Mouse (Mus musculus): ENCODE measurements around the gene Sdk1.
"Not testable (repeated sequence)": the region's sequence is repeated elsewhere in the genome, so short reads cannot be mapped to it uniquely, and the experiment has no call there.

The Sdk1 gene

GRCm38 (mm10) chr5:141631641-141632040, 390.4 kb downstream of the Sdk1 start:
- in situ Hi-C loops (cut with MboI, MseI), result no loop called here

- in situ Hi-C loops (cut with MboI, MseI), result no loop called here
Measured at GRCm38 (mm10) chr5:141633271-141633670, 392.0 kb downstream of the Sdk1 start.

DNA sequence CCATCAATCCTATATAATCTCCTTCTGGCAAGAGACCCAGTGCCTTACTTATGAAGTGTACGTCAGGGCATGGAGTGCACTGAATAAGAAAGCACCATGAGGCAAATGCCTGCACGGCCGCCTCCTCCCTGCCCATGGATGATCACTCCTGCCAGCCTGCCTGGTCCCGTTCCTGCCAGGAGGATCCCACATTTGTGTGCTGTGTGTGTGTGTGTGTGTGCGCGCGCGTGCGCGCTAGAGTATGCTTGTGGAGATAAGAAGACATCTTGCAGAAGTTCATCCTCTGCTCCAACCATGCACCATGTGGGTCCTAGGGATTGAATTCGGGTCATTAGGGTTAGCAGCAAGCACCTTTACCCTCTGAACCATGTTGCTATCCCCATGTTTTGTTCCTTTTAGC, 395.1 kb downstream of the Sdk1 start:
- in situ Hi-C loops (cut with MboI, MseI), result no loop called here

GRCm38 (mm10) chr5:141637054-141637453, 395.8 kb downstream of the Sdk1 start:
- in situ Hi-C loops (cut with MboI, MseI), result not testable (repeated sequence)

DNA sequence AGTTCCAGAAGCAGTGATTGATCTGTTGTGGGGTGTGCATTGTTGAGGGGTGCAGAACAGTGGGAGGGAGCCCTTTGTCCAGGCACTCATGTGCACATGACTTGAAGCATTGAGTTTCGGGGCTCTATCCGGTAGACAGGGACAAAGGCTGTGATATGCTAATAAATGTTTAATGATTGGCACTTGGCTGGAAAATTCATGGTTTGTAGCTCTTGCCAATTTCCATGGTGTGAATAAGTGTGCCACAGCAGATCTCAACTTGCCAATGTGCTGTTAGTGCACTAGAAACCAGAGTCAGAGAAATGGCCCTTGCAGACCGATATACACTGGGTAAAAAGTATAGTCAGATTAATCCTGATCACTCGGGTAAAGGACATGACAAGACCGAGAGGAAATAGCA, 404.4 kb downstream of the Sdk1 start:
- in situ Hi-C loops (cut with MboI, MseI), result loop anchor here (5.0 kb wide), 1 partner anchor 543 kb away; no protein-coding TSS in a partner anchor

- in situ Hi-C loops (cut with MboI, MseI), result loop anchor here (5.0 kb wide), 1 partner anchor 544 kb away; no protein-coding TSS in a partner anchor
Measured at GRCm38 (mm10) chr5:141646621-141647020, 405.3 kb downstream of the Sdk1 start.

DNA sequence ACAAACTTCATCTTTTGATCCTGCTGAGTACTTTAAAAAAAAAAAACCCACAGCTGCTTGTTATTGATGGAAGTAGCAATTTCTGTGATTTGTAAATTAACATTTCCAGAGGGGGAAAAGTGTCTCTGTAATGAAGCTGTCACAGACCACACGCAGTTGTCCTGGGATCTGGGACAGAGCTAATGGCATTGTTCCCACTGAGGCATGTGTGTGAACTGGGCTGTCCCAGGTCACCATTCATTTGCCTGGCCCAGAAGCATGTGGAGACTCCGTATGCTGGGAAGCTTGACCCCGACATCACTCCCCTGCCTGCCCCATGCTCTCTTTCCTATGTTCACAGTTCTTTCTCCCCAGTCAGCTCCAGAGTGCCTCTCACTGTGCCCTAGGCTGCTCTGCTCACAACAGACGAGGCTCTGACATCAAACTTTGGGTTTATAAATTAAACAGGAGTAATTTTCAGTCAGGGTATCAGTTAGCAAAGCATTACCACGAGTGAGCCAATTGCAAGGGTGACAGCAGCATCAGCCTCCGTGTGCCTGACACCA, 408.6 kb downstream of the Sdk1 start:
- in situ Hi-C loops (cut with MboI, MseI), result loop anchor here (5.0 kb wide), 1 partner anchor 548 kb away; no protein-coding TSS in a partner anchor

- in situ Hi-C loops (cut with MboI, MseI), result no loop called here
Measured at GRCm38 (mm10) chr5:141651690-141652377, 410.5 kb downstream of the Sdk1 start.

- in situ Hi-C loops (cut with MboI, MseI), result no loop called here
Measured at GRCm38 (mm10) chr5:141676371-141676770, 435.1 kb downstream of the Sdk1 start.

GRCm38 (mm10) chr5:141677034-141677433, 435.7 kb downstream of the Sdk1 start:
- in situ Hi-C loops (cut with MboI, MseI), result no loop called here

DNA sequence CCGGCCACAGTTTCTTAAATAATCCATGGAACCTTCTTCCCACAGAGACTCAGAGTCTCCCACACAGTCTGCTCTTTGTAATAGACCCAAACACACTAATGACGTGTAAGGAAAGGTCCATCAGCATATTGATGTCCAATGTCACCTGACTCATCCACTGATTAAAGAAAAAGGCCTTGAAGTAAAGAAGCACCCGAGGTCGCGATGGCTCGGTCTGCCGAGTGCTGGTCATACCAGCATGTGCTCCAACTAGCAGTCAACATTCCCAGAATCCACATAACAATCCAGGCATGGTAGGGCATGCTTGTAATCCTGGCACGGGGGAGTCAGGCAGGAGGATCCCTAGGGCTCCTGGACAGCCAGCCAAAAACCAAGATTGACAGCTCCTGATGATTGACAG, 436.6 kb downstream of the Sdk1 start:
- in situ Hi-C loops (cut with MboI, MseI), result no loop called here

- in situ Hi-C loops (cut with MboI, MseI), result no loop called here
Measured at GRCm38 (mm10) chr5:141686876-141687420, 445.7 kb downstream of the Sdk1 start.

- in situ Hi-C loops (cut with MboI, MseI), result no loop called here
Measured at GRCm38 (mm10) chr5:141689442-141690105, 448.3 kb downstream of the Sdk1 start.

GRCm38 (mm10) chr5:141691482-141691975, 450.2 kb downstream of the Sdk1 start:
- in situ Hi-C loops (cut with MboI, MseI), result no loop called here

DNA sequence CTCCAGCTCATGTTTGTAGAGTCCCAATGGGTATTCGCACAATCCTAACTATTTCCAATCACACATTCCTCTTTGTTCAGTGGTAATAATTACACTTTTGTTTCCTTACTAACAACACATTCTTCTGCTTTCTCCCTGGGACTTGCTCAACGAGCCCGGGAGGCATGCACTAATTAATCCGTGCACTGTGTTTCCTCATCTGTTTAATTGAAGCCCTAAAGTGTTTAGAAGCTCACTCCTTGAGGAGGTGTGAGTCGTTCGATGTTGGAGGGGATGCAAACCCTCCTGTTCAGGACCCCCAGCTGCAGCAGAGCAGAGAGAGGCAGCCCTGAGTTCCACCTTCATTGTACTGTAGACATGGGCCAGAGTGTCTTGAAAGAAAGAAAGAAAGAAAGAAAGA, 452.4 kb downstream of the Sdk1 start:
- in situ Hi-C loops (cut with MboI, MseI), result no loop called here

DNA sequence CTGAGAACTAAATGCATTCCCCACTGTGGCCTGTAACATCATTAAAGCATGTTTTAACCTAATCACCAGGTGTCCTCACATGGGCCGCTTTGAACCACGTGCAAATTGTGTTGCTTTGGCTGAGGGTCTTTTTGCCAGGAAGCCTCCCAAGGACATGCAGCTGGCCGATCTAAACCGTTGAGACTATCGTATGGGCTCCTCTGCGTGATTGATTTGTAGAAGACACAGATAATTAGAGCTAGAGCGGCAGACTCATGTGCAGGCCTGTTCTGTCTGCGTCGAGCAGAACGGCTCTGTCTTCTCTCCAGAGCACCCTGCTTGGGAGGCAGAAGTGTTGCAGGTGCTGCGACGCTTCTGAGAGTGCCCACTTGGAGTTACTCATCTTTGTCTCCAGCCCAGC, 453.6 kb downstream of the Sdk1 start:
- in situ Hi-C loops (cut with MboI, MseI), result no loop called here

DNA sequence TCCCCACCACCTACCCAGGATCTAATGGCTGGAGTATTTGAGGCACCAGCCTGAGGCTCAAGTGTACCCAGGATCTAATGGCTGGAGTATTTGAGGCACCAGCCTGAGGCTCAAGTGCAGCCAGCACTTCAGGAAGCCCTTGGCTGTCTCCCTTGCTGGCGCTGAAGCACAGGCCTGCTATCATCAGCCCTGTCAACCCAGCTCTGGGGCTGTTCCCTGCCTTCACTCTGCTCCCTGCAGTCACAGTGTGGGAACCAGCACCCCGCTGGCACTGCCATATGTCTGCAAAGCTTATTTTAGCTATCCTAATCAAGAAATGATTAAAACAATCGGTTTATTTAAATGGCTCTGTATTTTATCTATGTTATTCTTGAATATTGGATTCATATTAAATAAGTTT, 457.1 kb downstream of the Sdk1 start:
- in situ Hi-C loops (cut with MboI, MseI), result no loop called here

DNA sequence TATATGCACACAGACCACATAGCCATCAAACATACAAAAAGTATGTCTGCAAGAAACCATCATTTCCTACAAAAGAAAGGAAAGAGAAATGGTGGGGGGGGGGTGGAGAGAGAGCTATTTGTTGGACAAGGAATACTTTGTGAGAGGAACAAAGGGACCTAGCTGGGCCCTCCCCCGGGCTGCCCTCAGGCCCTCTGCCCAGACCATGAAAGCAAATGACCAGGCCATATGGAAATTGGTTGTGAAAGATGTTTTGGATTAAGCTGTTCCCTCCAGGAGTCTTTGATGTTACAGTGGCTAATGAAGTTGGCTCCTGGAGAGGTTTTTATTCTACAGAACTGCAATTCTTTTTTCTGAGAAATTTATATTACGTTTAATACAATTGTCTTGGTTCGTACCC, 479.5 kb downstream of the Sdk1 start:
- in situ Hi-C loops (cut with MboI, MseI), result loop anchor here (10.0 kb wide), 1 partner anchor 384 kb away; no protein-coding TSS in a partner anchor

DNA sequence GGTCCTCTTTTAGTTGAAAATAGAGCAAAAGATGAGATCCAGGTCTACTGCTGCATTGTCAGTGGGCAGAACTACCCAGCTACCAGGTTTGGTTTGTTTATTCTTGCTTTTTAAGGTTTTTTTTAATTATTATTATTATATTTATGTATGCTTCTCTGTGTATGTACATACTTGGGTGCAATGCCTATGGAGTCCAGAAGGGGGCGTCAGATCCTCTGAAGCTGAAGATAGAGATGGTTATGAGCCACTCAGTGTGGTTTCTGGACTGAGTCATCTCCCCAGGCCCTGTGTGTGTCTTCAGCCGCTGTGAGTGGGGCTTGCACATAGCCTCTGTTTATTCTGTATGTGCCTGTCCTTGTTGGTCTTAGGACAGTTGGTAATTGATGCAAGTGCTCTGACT, 486.7 kb downstream of the Sdk1 start:
- in situ Hi-C loops (cut with MboI, MseI), result loop anchor here (10.0 kb wide), 1 partner anchor 377 kb away; no protein-coding TSS in a partner anchor

- in situ Hi-C loops (cut with MboI, MseI), result no loop called here
Measured at GRCm38 (mm10) chr5:141730006-141730405, 488.7 kb downstream of the Sdk1 start.

GRCm38 (mm10) chr5:141738725-141739124, 497.4 kb downstream of the Sdk1 start:
- in situ Hi-C loops (cut with MboI, MseI), result no loop called here

GRCm38 (mm10) chr5:141748793-141749192, 507.5 kb downstream of the Sdk1 start:
- in situ Hi-C loops (cut with MboI, MseI), result no loop called here
